Mouse (Mus musculus): ENCODE results near the gene Slc38a7.

GRCm38 (mm10) chr8:95848734-95849464, 4.4 kb downstream of the Slc38a7 start:
- TF ChIP-seq TCF12 (IDR thresholded peaks at IDR 0.05; ENCODE audit: insufficient read depth, poor library complexity, severe bottlenecking) (no peak), POLR2A (IDR thresholded peaks at IDR 0.05; ENCODE audit: insufficient read length, low read depth) (no peak), TCF3 (IDR thresholded peaks at IDR 0.05; ENCODE audit: insufficient read length, low read depth) (no peak), USF1 (IDR thresholded peaks at IDR 0.05; ENCODE audit: low read depth) (no peak), POLR2AphosphoS2 (IDR thresholded peaks at IDR 0.05; ENCODE audit: insufficient read length, low read depth) (no peak), E2F4 (IDR thresholded peaks at IDR 0.05; ENCODE audit: insufficient read depth) (no peak), CEBPB (IDR thresholded peaks at IDR 0.05; ENCODE audit: insufficient read depth, poor library complexity, severe bottlenecking) (no peak), MYOD1 (IDR thresholded peaks at IDR 0.05; ENCODE audit: control insufficient read depth in 1 of 3, insufficient read length in 2 of 3, low read depth in 2 of 3) (peak in 2 of 3 experiments; percentile 80 to 85), MAX (IDR thresholded peaks at IDR 0.05; ENCODE audit: low read depth) (no peak)

Measured in myocyte (in vitro differentiated cells).